Mouse (Mus musculus): ENCODE results near the gene Srrm2.
A peak's percentile ranks its signal among the peaks of the same experiment; 100 is the strongest.
"Not testable (repeated sequence)": the region's sequence is repeated elsewhere in the genome, so short reads cannot be mapped to it uniquely, and the experiment has no call there.

The Srrm2 gene

GRCm38 (mm10) chr17:23770493-23770892 lies 19.8 kb upstream of the Srrm2 start:
- no peak for DNase-seq (ENCODE audit: low spot score in 2 of 2)

- DNase-seq (ENCODE audit: low spot score in 2 of 2) = no peak
These were observed 19.4 kb upstream of the Srrm2 start for GRCm38 (mm10) chr17:23770896-23771283.

GRCm38 (mm10) chr17:23771284-23772218 lies 18.8 kb upstream of the Srrm2 start, which contains the start of gene Flywch1:
TSS of gene Flywch1 (minus strand) at chr17:23771602.
- peak; percentile 99 for DNase-seq (ENCODE audit: low spot score in 2 of 2)

GRCm38 (mm10) chr17:23772219-23772556 lies 18.1 kb upstream of the Srrm2 start:
- not testable (repeated sequence) for DNase-seq (ENCODE audit: low spot score in 2 of 2)

GRCm38 (mm10) chr17:23773676-23774075 lies 16.7 kb upstream of the Srrm2 start:
- no peak for DNase-seq (ENCODE audit: low spot score in 2 of 2)

GRCm38 (mm10) chr17:23774090-23774489 lies 16.2 kb upstream of the Srrm2 start:
- DNase-seq (ENCODE audit: low spot score in 2 of 2) = peak; percentile 66 to 73

GRCm38 (mm10) chr17:23776216-23776615 lies 14.1 kb upstream of the Srrm2 start:
- no peak for DNase-seq (ENCODE audit: low spot score in 2 of 2)

GRCm38 (mm10) chr17:23777141-23777540 lies 13.2 kb upstream of the Srrm2 start:
- DNase-seq (ENCODE audit: low spot score in 2 of 2) = no peak

GRCm38 (mm10) chr17:23778447-23778846 lies 11.9 kb upstream of the Srrm2 start:
- DNase-seq (ENCODE audit: low spot score in 2 of 2) = no peak

- no peak for DNase-seq (ENCODE audit: low spot score in 2 of 2)
These were observed 7.0 kb upstream of the Srrm2 start for GRCm38 (mm10) chr17:23783352-23783751.

GRCm38 (mm10) chr17:23785561-23786471 lies 4.5 kb upstream of the Srrm2 start, which contains the start of gene Flywch2:
TSS of gene Flywch2 (minus strand) at chr17:23786081.
- DNase-seq (ENCODE audit: low spot score in 2 of 2) = peak; percentile 88 to 92

- no peak for DNase-seq (ENCODE audit: low spot score in 2 of 2)
These were observed 3.8 kb upstream of the Srrm2 start for GRCm38 (mm10) chr17:23786510-23786931.

- no peak for DNase-seq (ENCODE audit: low spot score in 2 of 2)
These were observed 1.4 kb upstream of the Srrm2 start for GRCm38 (mm10) chr17:23788973-23789372.

GRCm38 (mm10) chr17:23789749-23790268 lies 523 bp upstream of the Srrm2 start:
- DNase-seq (ENCODE audit: low spot score in 2 of 2) = no peak

GRCm38 (mm10) chr17:23791079-23791357 lies 686 bp downstream of the Srrm2 start:
- no peak for DNase-seq (ENCODE audit: low spot score in 2 of 2)

- no peak for DNase-seq (ENCODE audit: low spot score in 2 of 2)
These were observed 5.0 kb downstream of the Srrm2 start for GRCm38 (mm10) chr17:23795323-23795722.

GRCm38 (mm10) chr17:23797316-23797715 lies 7.0 kb downstream of the Srrm2 start:
- no peak for DNase-seq (ENCODE audit: low spot score in 2 of 2)

- no peak for DNase-seq (ENCODE audit: low spot score in 2 of 2)
These were observed 11.3 kb downstream of the Srrm2 start for GRCm38 (mm10) chr17:23801627-23802026.

- peak; percentile 99 for DNase-seq (ENCODE audit: low spot score in 2 of 2)
These were observed 12.5 kb downstream of the Srrm2 start for GRCm38 (mm10) chr17:23802746-23803365.

GRCm38 (mm10) chr17:23803366-23804041 lies 13.2 kb downstream of the Srrm2 start:
- peak; percentile 43 to 49 for DNase-seq (ENCODE audit: low spot score in 2 of 2)

GRCm38 (mm10) chr17:23804426-23805085 lies 14.2 kb downstream of the Srrm2 start:
- DNase-seq (ENCODE audit: low spot score in 2 of 2) = no peak

Data from right cerebral cortex, postnatal 36 days (tissue).